Mouse (Mus musculus) MEL (cell line): Measurements from ENCODE around the gene Tmie. TPM values are rescaled to one million over a fixed set of nuclear protein-coding genes. Genes with fewer than 3 reads are reported as not detected.
A peak's percentile ranks its signal among the peaks of the same experiment; 100 is the strongest.

Source experiments
- DNase-seq: peaks from one replicate; pipeline ENCODE4 v3.0.0; 2011; ENCODE audit warnings: low read depth, low spot score
- H3K27ac ChIP-seq: 2 replicates; pipeline ENCODE4 v1.5.1; 2012; ENCODE audit warnings: low read depth, mild to moderate bottlenecking, control low read depth, low read length, moderate library complexity; ENCODE audit not compliant: control insufficient read depth
- H3K27me3 ChIP-seq, 2 experiments: fragments of 150-350 bp in 1 of 2; sonication (generic) in 1 of 2; 2 replicates each; pipeline ENCODE4 v1.6.1; 2012; ENCODE audit warnings: low read length in 2 of 2, mild to moderate bottlenecking in 2 of 2, improper control_type of control experiment in 1 of 2, moderate library complexity in 1 of 2; ENCODE audit not compliant: insufficient read depth in 2 of 2, control insufficient read depth in 1 of 2
- H3K36me3 ChIP-seq, 2 experiments: 2 replicates each; pipeline ENCODE4 v1.6.1; 2012 to 2014; ENCODE audit warnings: low read length in 2 of 2, improper control_type of control experiment in 1 of 2, inconsistent platforms in 1 of 2, mild to moderate bottlenecking in 1 of 2; ENCODE audit not compliant: insufficient read depth in 2 of 2, control insufficient read depth in 1 of 2
- H3K4me1 ChIP-seq, 2 experiments: fragments of 150-350 bp in 1 of 2; sonication (generic) in 1 of 2; 2 replicates each; pipeline ENCODE4 v1.6.1; 2012; ENCODE audit warnings: low read length in 2 of 2, improper control_type of control experiment in 1 of 2, mild to moderate bottlenecking in 1 of 2; ENCODE audit not compliant: insufficient read depth in 2 of 2, control insufficient read depth in 1 of 2
- H3K4me3 ChIP-seq, 2 experiments: fragments of 150-350 bp in 1 of 2; sonication (generic) in 1 of 2; 2 replicates each; pipeline ENCODE4 v1.5.1; 2012; ENCODE audit warnings: low read depth in 2 of 2, low read length in 2 of 2, mild to moderate bottlenecking in 2 of 2, moderate library complexity in 2 of 2, control low read depth in 1 of 2, improper control_type of control experiment in 1 of 2; ENCODE audit not compliant: control insufficient read depth in 1 of 2, insufficient read depth in 1 of 2
- H3K79me2 ChIP-seq: 2 replicates; pipeline ENCODE4 v1.6.1; 2012; ENCODE audit warnings: mild to moderate bottlenecking, low read length, moderate library complexity; ENCODE audit not compliant: control insufficient read depth, poor library complexity, insufficient read depth
- H3K9ac ChIP-seq: 2 replicates; pipeline ENCODE4 v1.6.1; 2012; ENCODE audit warnings: low read depth, mild to moderate bottlenecking, control low read depth, low read length, moderate library complexity; ENCODE audit not compliant: control insufficient read depth, poor library complexity, severe bottlenecking
- H3K9me3 ChIP-seq: fragments of 150-350 bp; sonication (generic); replicated peaks from 2 replicates; pipeline ENCODE4 v1.6.1; 2012; ENCODE audit warnings: mild to moderate bottlenecking, low read length, improper control_type of control experiment, moderate library complexity; ENCODE audit not compliant: insufficient read depth
- BHLHE40 ChIP-seq: IDR thresholded peaks from 2 replicates; pipeline ENCODE4 v1.6.1; 2012; ENCODE audit warnings: low read depth, mild to moderate bottlenecking, inconsistent platforms, low read length, improper control_type of control experiment, borderline replicate concordance
- CTCF ChIP-seq, 3 experiments: IDR thresholded peaks in 2 of 3; conservative IDR thresholded peaks in 1 of 3; 2 replicates each; pipeline ENCODE4 v1.5.1; 2011 to 2012; ENCODE audit warnings: low read length in 3 of 3, low read depth in 2 of 3, mild to moderate bottlenecking in 2 of 3, improper control_type of control experiment in 1 of 3, inconsistent platforms in 1 of 3, mixed read lengths in 1 of 3, moderate library complexity in 1 of 3; ENCODE audit not compliant: control insufficient read depth in 1 of 3, insufficient read depth in 1 of 3, poor library complexity in 1 of 3, severe bottlenecking in 1 of 3
- ETS1 ChIP-seq: IDR thresholded peaks from 2 replicates; pipeline ENCODE4 v1.6.1; 2012; ENCODE audit warnings: low read depth, mild to moderate bottlenecking, inconsistent platforms, low read length, improper control_type of control experiment, moderate library complexity
- HCFC1 ChIP-seq: IDR thresholded peaks from 2 replicates; pipeline ENCODE4 v1.6.1; 2012; ENCODE audit warnings: low read depth, mild to moderate bottlenecking, inconsistent platforms, low read length, improper control_type of control experiment, moderate library complexity
- JUND ChIP-seq: IDR thresholded peaks from 2 replicates; pipeline ENCODE4 v1.6.1; 2011; ENCODE audit warnings: low read depth, mild to moderate bottlenecking, improper control_type of control experiment, low read length
- KAT2A ChIP-seq: conservative IDR thresholded peaks from 2 replicates; pipeline ENCODE4 v1.6.1; 2012; ENCODE audit warnings: low read depth, low read length, improper control_type of control experiment, inconsistent platforms
- MAFK ChIP-seq: IDR thresholded peaks from 2 replicates; pipeline ENCODE4 v1.6.1; 2011; ENCODE audit warnings: low read depth, mild to moderate bottlenecking, low read length, improper control_type of control experiment, borderline replicate concordance
- MAZ ChIP-seq: IDR thresholded peaks from 2 replicates; pipeline ENCODE4 v1.6.1; 2012; ENCODE audit warnings: low read depth, mild to moderate bottlenecking, inconsistent platforms, low read length, improper control_type of control experiment
- MYB ChIP-seq: IDR thresholded peaks from 2 replicates; pipeline ENCODE4 v1.6.1; 2011; ENCODE audit warnings: mild to moderate bottlenecking, low read depth, low read length, improper control_type of control experiment
- MYC ChIP-seq: IDR thresholded peaks from 2 replicates; pipeline ENCODE4 v1.6.1; 2011; ENCODE audit warnings: low read depth, mild to moderate bottlenecking, low read length, improper control_type of control experiment, moderate library complexity
- NELFE ChIP-seq: IDR thresholded peaks from 2 replicates; pipeline ENCODE4 v1.6.1; 2011; ENCODE audit warnings: low read depth, low read length, improper control_type of control experiment
- NRF1 ChIP-seq: IDR thresholded peaks from 2 replicates; pipeline ENCODE4 v1.6.1; 2014; ENCODE audit warnings: low read depth, mild to moderate bottlenecking, inconsistent platforms, low read length, improper control_type of control experiment, moderate library complexity; ENCODE audit not compliant: poor library complexity, insufficient read depth, severe bottlenecking
- POLR2AphosphoS5 ChIP-seq: IDR thresholded peaks from 2 replicates; pipeline ENCODE4 v1.6.1; 2012; ENCODE audit warnings: low read depth, borderline replicate concordance, mild to moderate bottlenecking, inconsistent platforms, low read length, moderate library complexity, mixed read lengths
- RAD21 ChIP-seq: IDR thresholded peaks from 2 replicates; pipeline ENCODE4 v1.6.1; 2011; ENCODE audit warnings: mild to moderate bottlenecking, low read depth, low read length, improper control_type of control experiment
- SIN3A ChIP-seq: IDR thresholded peaks from 2 replicates; pipeline ENCODE4 v1.6.1; 2012; ENCODE audit warnings: low read length, improper control_type of control experiment, inconsistent platforms
- SMC3 ChIP-seq: IDR thresholded peaks from 2 replicates; pipeline ENCODE4 v1.6.1; 2011; ENCODE audit warnings: low read depth, low read length, improper control_type of control experiment
- TCF12 ChIP-seq: IDR thresholded peaks from 2 replicates; pipeline ENCODE4 v1.6.1; 2014; ENCODE audit warnings: low read depth, mild to moderate bottlenecking, inconsistent platforms, low read length, improper control_type of control experiment, moderate library complexity
- USF1 ChIP-seq: IDR thresholded peaks from 2 replicates; pipeline ENCODE4 v1.6.1; 2014; ENCODE audit warnings: low read depth, mild to moderate bottlenecking, inconsistent platforms, low read length, improper control_type of control experiment, moderate library complexity
- ZMIZ1 ChIP-seq: IDR thresholded peaks from 2 replicates; pipeline ENCODE4 v1.6.1; 2012; ENCODE audit warnings: low read depth, mild to moderate bottlenecking, inconsistent platforms, low read length, improper control_type of control experiment, moderate library complexity
- ZNF384 ChIP-seq: IDR thresholded peaks from 2 replicates; pipeline ENCODE4 v1.6.1; 2012; ENCODE audit warnings: low read depth, mild to moderate bottlenecking, inconsistent platforms, low read length, improper control_type of control experiment
- polyA plus RNA-seq, 2 experiments: library from polyadenylated mRNA; stranded (reverse) in 1 of 2; unstranded in 1 of 2; fragments of >175 nt in 1 of 2; fragments of >200 nt in 1 of 2; gene quantifications; 2 replicates each; pipeline versions ENCODE4 v1.2.1 to v1.2.4; 2012; ENCODE audit warnings: low replicate concordance in 2 of 2, low read depth in 1 of 2; ENCODE audit not compliant: insufficient read length in 2 of 2, insufficient read depth in 1 of 2, missing spikeins in 1 of 2
- total RNA-seq: library from RNA; depleted of rRNA; stranded (reverse); fragments of 300-350 nt; gene quantifications from 2 replicates; pipeline ENCODE4 v1.2.3, GENCODE M21; 2012; rRNA removed

Gene Tmie
- total RNA-seq: not detected in 2 replicates
- polyA plus RNA-seq: not detected

- no peak for DNase-seq
- no peaks in the 10 kb centered on the region for H3K36me3 ChIP-seq
- H3K9me3 ChIP-seq: no peaks in the 10 kb centered on the region
- H3K79me2 ChIP-seq: no peaks in the 10 kb centered on the region
- no peak within 1 kb of the TSS for H3K27ac ChIP-seq
- no peak within 1 kb of the TSS for H3K4me3 ChIP-seq
- H3K9ac ChIP-seq: no peak within 1 kb of the TSS
- no peak for TF ChIP-seq NELFE
- TF ChIP-seq MYB: no peak
- TF ChIP-seq POLR2AphosphoS5: no peak
- no peak for TF ChIP-seq ZMIZ1
- no peak for TF ChIP-seq ETS1
- no peaks in the 10 kb centered on the region for H3K27me3 ChIP-seq
- H3K4me1 ChIP-seq: no peaks in the 10 kb centered on the region
Measured at GRCm38 (mm10) chr9:110879998-110880561, at the start of gene Tmie. TSS of gene Tmie (minus strand) at chr9:110880113.

- no peak overlapping the region for H3K4me3 ChIP-seq
- no peak overlapping the region for H3K9ac ChIP-seq
- H3K4me1 ChIP-seq: no peaks in the 10 kb centered on the region
- no peaks in the 10 kb centered on the region for H3K27me3 ChIP-seq
- peak; percentile 48 for DNase-seq
- H3K36me3 ChIP-seq: no peaks in the 10 kb centered on the region
- H3K79me2 ChIP-seq: no peaks in the 10 kb centered on the region
- no peak overlapping the region for H3K27ac ChIP-seq
- TF ChIP-seq RAD21 (peak; percentile 64), SIN3A (no peak), CTCF (IDR thresholded peaks at IDR 0.05 in 2 of 3, conservative IDR thresholded peaks at IDR 0.05 in 1 of 3; ENCODE audit: control insufficient read depth in 1 of 3, insufficient read depth in 1 of 3, low read depth in 2 of 3, low read length in 3 of 3, poor library complexity in 1 of 3, severe bottlenecking in 1 of 3) (peak; percentile 72 to 89 (median 73)), BHLHE40 (no peak), SMC3 (peak; percentile 46)
- TF ChIP-seq, all 39 proteins: peak for 3
- no peaks in the 10 kb centered on the region for H3K9me3 ChIP-seq
Measured at GRCm38 (mm10) chr9:110922759-110923158, 42.8 kb upstream of the Tmie start.

GRCm38 (mm10) chr9:110920665-110921419 is 40.9 kb upstream of the Tmie start:
- H3K4me1 ChIP-seq: no peaks in the 10 kb centered on the region
- H3K9ac ChIP-seq: no peak overlapping the region
- H3K27me3 ChIP-seq: no peaks in the 10 kb centered on the region
- DNase-seq: no peak
- H3K27ac ChIP-seq: no peak overlapping the region
- no peak overlapping the region for H3K4me3 ChIP-seq
- no peaks in the 10 kb centered on the region for H3K9me3 ChIP-seq
- no peaks in the 10 kb centered on the region for H3K36me3 ChIP-seq
- TF ChIP-seq MYC: no peak
- no peak for TF ChIP-seq NRF1
- TF ChIP-seq MAZ: no peak
- no peak for TF ChIP-seq TCF12
- no peak for TF ChIP-seq CTCF (IDR thresholded peaks at IDR 0.05 in 2 of 3, conservative IDR thresholded peaks at IDR 0.05 in 1 of 3; ENCODE audit: control insufficient read depth in 1 of 3, insufficient read depth in 1 of 3, low read depth in 2 of 3, low read length in 3 of 3, poor library complexity in 1 of 3, severe bottlenecking in 1 of 3)
- no peak for TF ChIP-seq USF1
- no peak for TF ChIP-seq POLR2AphosphoS5
- no peak for TF ChIP-seq JUND
- no peak for TF ChIP-seq ZMIZ1
- no peak for TF ChIP-seq ETS1
- no peak for TF ChIP-seq MAFK
- no peak for TF ChIP-seq HCFC1
- TF ChIP-seq KAT2A: no peak
- TF ChIP-seq ZNF384: no peak
- no peaks in the 10 kb centered on the region for H3K79me2 ChIP-seq
